Mouse (Mus musculus): Measurements from ENCODE around the gene Meaf6. TPM values are rescaled to one million over a fixed set of nuclear protein-coding genes. Genes with fewer than 3 reads are reported as not detected.

Meaf6 gene
- polyA plus RNA-seq, 1 experiment from 2014 or later, result 49.2 TPM

DNA sequence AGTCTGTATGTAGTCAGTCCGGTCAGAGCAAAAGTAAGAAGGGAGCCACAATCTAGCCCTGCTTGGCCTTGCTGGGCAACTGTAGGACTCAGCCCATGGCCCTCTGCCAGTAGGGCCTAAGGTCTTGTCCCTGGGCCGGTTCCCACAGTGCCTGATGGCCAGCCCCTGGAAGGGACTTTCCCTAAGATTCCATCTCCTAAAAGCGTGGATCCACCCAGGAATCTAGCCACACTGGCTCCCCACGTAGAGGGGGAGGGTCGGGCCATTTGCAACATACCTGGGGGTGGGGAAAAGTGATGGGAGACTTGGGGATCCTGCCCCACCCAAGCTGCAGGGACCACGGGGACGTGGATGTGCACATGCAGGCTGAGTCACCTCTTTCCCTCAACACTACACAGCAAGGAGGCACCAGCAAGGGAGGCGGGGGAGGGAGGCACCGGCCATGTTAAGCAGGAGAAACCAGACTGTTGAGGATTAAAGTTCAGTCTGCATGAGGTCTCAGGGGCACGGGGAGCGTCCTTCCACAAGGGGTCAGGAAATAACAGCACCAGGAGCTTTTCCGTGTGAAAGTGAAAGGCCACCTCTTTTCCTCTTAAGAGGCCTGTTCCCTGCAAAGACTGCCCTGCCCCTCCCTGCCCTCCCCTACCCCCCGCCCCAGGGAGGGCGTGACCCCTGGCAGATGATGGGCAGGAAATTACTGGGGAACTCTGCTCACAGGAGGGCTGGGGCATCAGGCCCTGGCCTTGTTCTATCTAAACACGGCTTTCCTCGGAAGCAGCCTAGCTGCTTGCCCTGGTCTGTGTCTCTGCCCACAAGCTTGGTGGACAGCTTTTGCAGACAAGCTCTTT, 37.7 kb downstream of the Meaf6 start:
- Histone ChIP-seq H3K27ac (peak overlapping the region; percentile 88), H3K4me3 (ENCODE audit: inconsistent target) (peak overlapping the region; percentile 11; the same call in 1 of the 2 replicates), H3K36me3 (ENCODE audit: inconsistent target) (peaks cover 33% of the 10 kb centered on the region; the same call in 1 of the 2 replicates), H3K79me2 (ENCODE audit: inconsistent target) (peaks cover 78% of the 10 kb centered on the region)
- 8% methylated on average over 16 of the region's 16 CpGs for WGBS (ENCODE audit: missing documents)

DNA sequence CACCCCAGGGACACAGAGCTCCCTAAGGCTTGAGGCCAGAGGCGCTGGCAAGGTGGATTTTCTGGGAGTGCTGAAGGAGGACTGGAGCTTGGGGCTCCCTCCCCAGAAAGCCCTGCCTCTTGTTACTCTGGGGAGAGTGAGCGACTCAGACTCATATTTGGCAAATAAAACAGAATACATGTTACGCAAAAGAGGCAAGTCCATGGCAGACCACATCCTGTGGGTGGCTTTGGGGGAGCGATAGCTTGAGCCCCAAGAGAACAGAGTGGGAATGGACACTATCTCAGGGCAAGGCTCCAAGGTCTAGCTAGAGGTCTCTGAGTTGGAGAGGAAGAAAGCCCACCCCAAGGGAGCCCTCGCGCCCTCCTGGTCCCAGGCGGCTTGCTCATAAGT, 38.3 kb downstream of the Meaf6 start:
- Histone ChIP-seq H3K4me3 (ENCODE audit: inconsistent target) (peak overlapping the region; percentile 11; the same call in 1 of the 2 replicates), H3K79me2 (ENCODE audit: inconsistent target) (peaks cover 78% of the 10 kb centered on the region), H3K27ac (peak overlapping the region; percentile 88), H3K36me3 (ENCODE audit: inconsistent target) (peaks cover 33% of the 10 kb centered on the region; the same call in 1 of the 2 replicates)
- 5% methylated on average over 7 of the region's 7 CpGs for WGBS (ENCODE audit: missing documents)

DNA sequence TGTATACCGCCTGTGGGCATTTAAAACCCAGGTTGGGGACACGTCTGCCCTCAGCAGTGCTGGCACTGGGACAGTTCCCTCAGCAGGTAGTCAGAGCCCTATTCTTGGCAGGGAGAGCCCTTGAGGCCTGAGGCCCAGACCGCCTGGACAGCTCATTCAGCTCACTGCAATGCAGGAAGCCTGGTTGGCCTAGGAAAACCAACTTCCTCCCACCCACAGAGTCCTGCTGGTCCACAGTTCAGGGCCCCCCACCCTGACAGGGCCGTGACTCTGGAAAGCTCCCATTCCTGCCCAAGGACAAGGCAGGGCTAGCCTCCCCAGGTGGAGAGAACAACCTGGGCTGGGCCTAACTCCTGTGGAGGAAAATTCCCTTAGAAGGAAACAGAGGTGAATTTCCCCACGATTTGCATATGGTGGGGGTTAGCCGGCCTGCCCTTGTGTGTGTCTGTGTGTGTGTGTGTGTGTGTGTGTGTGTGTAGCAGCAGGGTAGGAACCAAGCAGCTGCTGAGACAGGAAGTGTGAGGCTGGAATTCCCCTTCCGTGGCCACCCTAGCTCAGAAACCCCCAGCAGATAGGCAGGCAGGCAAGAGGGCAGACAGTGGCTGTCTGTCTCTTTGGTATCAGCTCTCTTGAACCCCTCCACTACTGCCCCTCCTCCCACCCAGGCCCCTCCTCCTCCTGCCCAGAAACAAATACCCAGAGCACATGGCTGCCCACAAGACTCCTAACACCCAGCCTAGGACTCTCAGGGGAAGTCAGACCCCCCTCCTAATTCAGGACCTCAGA, 39.7 kb downstream of the Meaf6 start:
- Histone ChIP-seq H3K27ac (peak overlapping the region; percentile 88), H3K79me2 (ENCODE audit: inconsistent target) (peaks cover 78% of the 10 kb centered on the region), H3K4me3 (ENCODE audit: inconsistent target) (peak overlapping the region; percentile 2; the same call in 1 of the 2 replicates), H3K36me3 (ENCODE audit: inconsistent target) (peaks cover 24% of the 10 kb centered on the region; the same call in 1 of the 2 replicates)
- 8% methylated on average over 7 of the region's 7 CpGs for WGBS (ENCODE audit: missing documents)

DNA sequence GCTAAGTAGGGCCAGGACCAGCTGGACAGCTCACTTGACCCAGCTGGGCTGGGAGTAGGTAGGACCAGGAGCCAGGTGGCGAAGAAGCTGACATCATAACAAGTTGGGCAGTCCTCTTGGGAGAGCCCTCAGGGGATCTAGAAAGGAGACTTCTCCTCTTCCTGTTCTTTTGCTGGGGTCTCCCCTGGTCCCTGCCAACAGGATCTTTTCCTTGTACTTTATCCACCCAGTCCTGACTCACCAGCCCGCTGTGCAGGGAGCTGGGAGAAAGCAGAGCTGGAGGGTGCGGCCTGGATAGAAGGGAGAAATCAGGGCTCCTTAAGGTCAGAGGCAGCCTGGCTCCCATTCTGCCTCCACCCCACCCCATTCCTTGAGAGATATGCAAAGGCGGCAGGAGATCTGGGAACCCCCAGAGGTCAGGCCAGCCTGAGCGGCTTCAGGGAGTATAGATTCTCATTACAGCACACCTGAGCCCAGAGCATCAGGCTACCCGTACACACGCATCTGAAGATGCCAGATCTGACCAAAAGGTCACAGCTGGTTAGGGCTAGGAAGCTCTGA, 40.5 kb downstream of the Meaf6 start:
- WGBS (ENCODE audit: missing documents), result 77% methylated on average over 7 of the region's 7 CpGs

DNA sequence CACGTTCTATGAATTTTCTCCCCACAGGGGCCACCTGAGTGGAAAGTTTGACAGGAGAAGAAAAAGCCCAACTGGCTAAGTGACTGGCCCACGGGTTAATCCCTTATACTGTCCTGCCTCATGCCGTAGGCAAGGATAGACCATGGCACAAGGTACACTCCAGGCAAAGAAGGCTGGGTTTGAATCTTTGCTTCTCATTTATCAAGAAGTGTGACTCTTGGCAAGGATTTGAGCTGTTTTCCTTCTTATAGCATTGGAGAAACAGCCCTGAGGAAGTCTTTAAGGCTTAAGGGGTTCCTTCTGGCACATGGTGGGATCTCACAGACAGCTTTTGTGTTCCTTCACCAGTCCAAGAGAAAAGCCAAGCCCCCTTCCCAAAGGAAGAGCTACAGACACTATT, 41.3 kb downstream of the Meaf6 start:
- 80% methylated on average over 3 of the region's 3 CpGs for WGBS (ENCODE audit: missing documents)

More for the DNA sequence above, 40.5 kb downstream of the Meaf6 start:
- peak overlapping the region; percentile 88 for H3K27ac ChIP-seq
- peaks cover 71% of the 10 kb centered on the region for H3K79me2 ChIP-seq (ENCODE audit: inconsistent target)
- peaks cover 16% of the 10 kb centered on the region; the same call in 1 of the 2 replicates for H3K36me3 ChIP-seq (ENCODE audit: inconsistent target)
- no peak overlapping the region for H3K4me3 ChIP-seq (ENCODE audit: inconsistent target)

DNA sequence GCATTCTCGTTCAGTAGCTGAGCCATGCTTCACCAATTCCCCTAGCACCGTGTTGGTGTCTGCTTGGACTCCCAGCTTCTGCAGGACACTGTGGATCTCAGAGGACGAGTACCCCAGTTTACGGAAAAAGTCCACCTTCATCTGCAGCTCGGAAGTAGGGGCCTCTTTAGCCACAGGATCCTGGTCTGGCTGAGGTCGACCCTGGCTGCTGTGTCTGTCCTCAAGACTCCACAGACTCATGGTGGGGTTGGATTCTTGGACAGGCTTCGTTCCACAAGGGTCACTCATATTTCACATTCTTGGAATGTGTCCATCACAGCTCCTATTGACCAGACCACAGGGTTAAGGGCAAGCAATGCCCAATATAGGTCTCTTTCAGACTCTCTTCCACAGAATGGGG, 41.8 kb downstream of the Meaf6 start:
- Histone ChIP-seq H3K79me2 (ENCODE audit: inconsistent target) (peaks cover 58% of the 10 kb centered on the region), H3K27ac (peak overlapping the region; percentile 88), H3K36me3 (ENCODE audit: inconsistent target) (peaks cover 3% of the 10 kb centered on the region; the same call in 1 of the 2 replicates), H3K4me3 (ENCODE audit: inconsistent target) (peak overlapping the region; percentile 68)
- WGBS (ENCODE audit: missing documents), result 49% methylated on average over 7 of the region's 7 CpGs

More for the DNA sequence above, 41.3 kb downstream of the Meaf6 start:
- peaks cover 9% of the 10 kb centered on the region; the same call in 1 of the 2 replicates for H3K36me3 ChIP-seq (ENCODE audit: inconsistent target)
- peak overlapping the region; percentile 88 for H3K27ac ChIP-seq
- H3K79me2 ChIP-seq (ENCODE audit: inconsistent target), result peaks cover 63% of the 10 kb centered on the region
- peak overlapping the region; percentile 68 for H3K4me3 ChIP-seq (ENCODE audit: inconsistent target)

DNA sequence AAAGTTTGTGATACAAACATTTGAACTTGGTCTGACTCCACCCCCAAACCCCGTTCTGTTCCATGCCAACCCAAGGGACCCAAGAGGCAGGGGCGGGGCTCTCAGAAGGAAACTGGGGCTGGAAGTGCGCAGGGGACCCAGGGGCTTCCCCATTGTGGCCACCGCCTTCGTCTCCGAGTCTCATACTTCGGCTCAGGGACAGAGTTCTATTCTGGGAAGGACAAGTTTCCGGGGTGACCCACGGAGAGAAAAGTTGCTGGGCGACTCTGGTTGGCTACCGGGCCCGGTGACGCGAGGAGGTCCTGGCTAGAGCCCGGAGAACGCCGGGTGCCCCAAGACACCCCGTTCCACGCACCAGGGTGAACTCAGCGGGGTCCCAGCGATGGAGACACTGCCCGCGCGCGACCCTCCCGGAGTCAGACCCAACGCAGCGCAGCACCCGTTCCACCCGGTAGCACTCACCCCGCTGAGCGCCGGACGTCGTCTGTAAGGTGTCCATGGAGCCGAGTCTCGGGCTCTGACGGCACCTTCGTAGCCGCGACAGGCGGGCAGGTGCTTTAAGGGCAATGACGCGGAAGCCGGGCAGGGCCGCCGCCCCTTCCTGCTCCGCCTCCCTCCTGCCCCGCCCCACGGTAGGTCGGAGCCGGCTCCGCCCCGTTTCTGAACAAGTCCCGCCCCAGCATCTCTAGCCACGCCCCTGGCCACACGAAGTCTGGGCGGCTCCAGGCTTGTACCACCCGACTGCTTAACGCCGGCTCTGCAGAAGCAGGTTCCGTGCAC, 42.6 kb downstream of the Meaf6 start, which contains the start of gene Zc3h12a:
TSS of gene Zc3h12a (minus strand) at position 536 of the 780 bp plus-strand sequence.
- Histone ChIP-seq H3K79me2 (ENCODE audit: inconsistent target) (peaks cover 50% of the 10 kb centered on the region), H3K4me3 (ENCODE audit: inconsistent target) (peak within 1 kb of the TSS; percentile 68), H3K36me3 (ENCODE audit: inconsistent target) (no peaks in the 10 kb centered on the region), H3K27ac (peak within 1 kb of the TSS; percentile 88)
- under 1% methylated on average over 54 of the region's 62 CpGs for WGBS (ENCODE audit: missing documents)

DNA sequence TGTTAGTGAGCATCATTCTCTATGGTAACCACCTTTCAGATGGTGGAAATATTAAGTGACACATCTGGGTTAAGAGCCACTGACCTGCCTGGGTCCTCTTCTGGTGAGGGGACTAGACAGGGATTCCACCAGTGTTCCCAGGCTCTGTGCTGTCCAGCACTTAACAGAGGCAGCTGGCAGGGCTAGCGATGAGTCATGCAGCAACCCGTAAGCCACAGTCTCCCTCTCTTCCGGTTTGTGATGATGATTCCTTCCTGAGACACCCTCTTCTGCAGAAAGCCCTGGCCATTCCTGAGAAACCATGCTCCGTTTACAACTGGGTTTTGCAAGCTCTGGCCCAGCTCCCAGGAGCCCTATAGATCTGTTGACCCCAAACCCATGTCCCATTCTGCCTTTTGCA, 46.6 kb downstream of the Meaf6 start:
- WGBS (ENCODE audit: missing documents), result 3% methylated on average over 4 of the region's 4 CpGs
- Histone ChIP-seq H3K36me3 (ENCODE audit: inconsistent target) (no peaks in the 10 kb centered on the region), H3K79me2 (ENCODE audit: inconsistent target) (peaks cover 10% of the 10 kb centered on the region), H3K4me3 (ENCODE audit: inconsistent target) (no peak overlapping the region), H3K27ac (peak overlapping the region; percentile 80)

DNA sequence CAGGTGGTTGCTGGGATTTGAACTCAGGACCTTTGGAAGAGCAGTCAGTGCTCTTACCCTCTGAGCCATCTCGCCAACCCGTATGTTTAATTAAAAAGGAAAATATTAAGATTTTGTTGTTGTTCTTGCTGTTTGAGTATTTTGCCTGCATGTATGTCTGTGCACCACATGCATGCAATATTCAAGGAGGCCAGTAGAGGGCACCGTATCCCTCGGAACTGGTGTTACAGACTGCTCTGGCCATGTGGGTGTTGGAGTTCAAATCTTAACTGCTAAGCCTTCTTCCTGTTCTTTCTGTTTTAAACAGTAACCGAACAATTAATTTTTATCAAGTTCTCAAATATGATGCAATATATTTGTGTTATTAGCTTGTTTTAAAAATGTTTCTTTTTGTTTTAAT, 47.5 kb downstream of the Meaf6 start:
- H3K79me2 ChIP-seq (ENCODE audit: inconsistent target), result peaks cover 1% of the 10 kb centered on the region; the same call in 1 of the 2 replicates
- H3K4me3 ChIP-seq (ENCODE audit: inconsistent target), result no peak overlapping the region
- WGBS (ENCODE audit: missing documents), result 35% methylated on average over 5 of the region's 5 CpGs
- no peaks in the 10 kb centered on the region for H3K36me3 ChIP-seq (ENCODE audit: inconsistent target)
- H3K27ac ChIP-seq, result peak overlapping the region; percentile 80

DNA sequence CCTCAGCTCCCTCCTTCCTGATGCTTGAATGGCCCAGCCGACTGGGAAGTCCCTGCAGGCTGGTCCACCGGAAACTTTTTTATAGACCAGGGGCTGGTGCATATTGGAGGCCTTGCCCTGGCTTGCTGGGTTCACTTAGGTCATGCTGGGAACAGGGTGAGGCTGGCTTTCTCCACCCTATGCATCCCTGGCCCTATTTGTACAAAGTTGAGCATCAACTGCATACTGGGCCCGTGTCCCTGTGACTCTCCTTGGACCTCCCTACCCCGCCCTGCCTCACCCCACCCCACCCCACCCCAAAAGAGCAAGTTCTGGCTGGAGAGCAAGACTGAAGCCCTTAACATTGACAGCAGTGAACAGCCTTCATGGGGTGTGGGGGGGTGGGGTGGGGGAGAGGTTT, 49.3 kb downstream of the Meaf6 start:
- Histone ChIP-seq H3K36me3 (ENCODE audit: inconsistent target) (no peaks in the 10 kb centered on the region), H3K79me2 (ENCODE audit: inconsistent target) (no peaks in the 10 kb centered on the region), H3K27ac (no peak overlapping the region), H3K4me3 (ENCODE audit: inconsistent target) (no peak overlapping the region)
- 88% methylated on average over 4 of the region's 4 CpGs for WGBS (ENCODE audit: missing documents)

DNA sequence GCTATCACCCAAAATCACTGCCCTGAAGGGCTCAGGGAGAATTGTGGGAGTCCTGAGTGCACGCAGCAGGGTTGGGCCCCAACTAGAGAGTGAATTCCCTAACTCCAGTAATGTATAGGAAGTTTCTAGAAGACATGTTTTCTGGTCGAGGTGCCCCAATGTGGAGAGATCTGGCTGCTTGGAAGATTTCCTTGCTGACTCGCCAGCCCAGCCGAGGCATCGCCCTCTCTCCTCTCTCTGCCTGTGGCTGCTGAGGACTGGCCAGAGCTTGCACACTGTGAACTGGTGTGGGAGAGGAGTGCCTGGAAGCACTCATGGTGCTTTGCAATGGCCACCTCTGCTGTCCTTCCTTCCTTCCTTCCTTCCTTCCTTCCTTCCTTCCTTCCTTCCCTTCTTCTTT, 49.7 kb downstream of the Meaf6 start:
- H3K79me2 ChIP-seq (ENCODE audit: inconsistent target), result no peaks in the 10 kb centered on the region
- no peak overlapping the region for H3K4me3 ChIP-seq (ENCODE audit: inconsistent target)
- WGBS (ENCODE audit: missing documents), result 78% methylated on average over 5 of the region's 5 CpGs
- no peak overlapping the region for H3K27ac ChIP-seq
- no peaks in the 10 kb centered on the region for H3K36me3 ChIP-seq (ENCODE audit: inconsistent target)

DNA sequence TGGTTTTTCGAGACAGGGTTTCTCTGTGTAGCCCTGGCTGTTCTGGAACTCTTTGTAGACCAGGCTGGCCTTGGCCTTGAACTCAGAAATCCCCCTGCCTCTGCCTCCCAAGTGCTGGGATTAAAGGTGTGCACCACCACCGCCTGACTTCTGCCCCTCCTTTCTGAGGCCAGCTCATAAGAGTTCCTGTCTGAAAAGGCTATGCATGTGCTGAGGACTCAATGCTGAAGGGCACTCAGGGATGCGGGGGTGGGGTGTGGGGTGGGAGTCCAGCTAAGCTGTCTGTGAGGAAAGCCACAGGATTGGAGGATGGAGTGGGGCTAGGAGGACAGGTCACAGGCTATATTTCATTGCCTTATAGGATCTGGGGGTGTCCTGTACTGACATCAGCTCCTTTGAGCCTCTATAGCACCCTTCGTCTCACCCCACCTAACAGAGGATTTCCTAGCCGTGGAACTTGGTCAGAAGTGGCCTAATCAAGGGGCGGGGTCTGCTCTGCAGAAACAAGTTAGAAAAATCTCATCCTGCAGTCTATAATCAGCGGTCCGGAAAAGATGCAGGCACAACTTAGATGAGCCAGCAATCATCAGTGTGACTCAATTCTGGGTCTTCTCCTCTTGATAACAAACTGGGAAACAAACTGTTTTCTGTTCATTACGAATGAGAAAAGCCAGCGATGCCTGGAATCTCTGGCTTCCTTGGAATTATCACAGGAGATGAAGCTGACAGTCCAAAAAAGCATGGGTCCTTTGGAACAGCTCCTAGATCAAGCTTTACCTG, 50.3 kb downstream of the Meaf6 start:
- Histone ChIP-seq H3K27ac (no peak overlapping the region), H3K79me2 (ENCODE audit: inconsistent target) (no peaks in the 10 kb centered on the region), H3K36me3 (ENCODE audit: inconsistent target) (no peaks in the 10 kb centered on the region), H3K4me3 (ENCODE audit: inconsistent target) (no peak overlapping the region)
- WGBS (ENCODE audit: missing documents), result 96% methylated on average over 9 of the region's 10 CpGs

DNA sequence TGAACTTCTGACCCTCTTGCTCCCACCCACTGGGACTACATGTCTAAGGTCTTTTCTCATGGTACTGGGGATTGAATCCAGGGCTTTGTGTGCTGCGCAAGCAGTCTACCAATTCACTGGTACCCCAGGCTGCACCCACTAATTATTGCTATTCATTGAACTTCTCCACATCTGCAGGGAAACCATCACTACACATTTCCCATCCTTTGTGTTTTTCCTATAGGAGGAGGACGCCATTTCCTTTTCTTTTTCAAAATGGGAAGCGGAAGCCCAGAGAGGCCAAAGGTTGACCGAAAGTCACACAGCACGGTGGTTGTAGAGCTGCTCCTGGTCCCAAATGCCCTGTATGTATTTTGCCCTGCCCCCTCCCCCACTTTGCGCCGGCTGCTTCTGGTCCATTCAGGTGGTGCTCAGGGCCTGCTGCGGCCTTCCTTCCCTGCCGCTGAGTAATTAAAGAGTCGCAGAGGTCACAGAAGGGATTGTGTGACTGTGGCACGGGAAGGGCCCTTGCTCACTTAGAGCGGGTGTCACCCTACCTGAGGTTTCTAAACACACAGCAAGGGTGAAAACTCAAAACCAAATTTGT, 51.5 kb downstream of the Meaf6 start:
- H3K36me3 ChIP-seq (ENCODE audit: inconsistent target), result no peaks in the 10 kb centered on the region
- no peaks in the 10 kb centered on the region for H3K79me2 ChIP-seq (ENCODE audit: inconsistent target)
- H3K27ac ChIP-seq, result no peak overlapping the region
- H3K4me3 ChIP-seq (ENCODE audit: inconsistent target), result no peak overlapping the region
- 94% methylated on average over 12 of the region's 12 CpGs for WGBS (ENCODE audit: missing documents)

All from macrophage (primary cell).